Mouse (Mus musculus): ENCODE measurements around the gene Cbr3. TPM values are rescaled to one million over a fixed set of nuclear protein-coding genes. Genes with fewer than 3 reads are reported as not detected.

The Cbr3 gene
- polyA plus RNA-seq, 1 experiment from 2014 or later, result 2.2 TPM

DNA sequence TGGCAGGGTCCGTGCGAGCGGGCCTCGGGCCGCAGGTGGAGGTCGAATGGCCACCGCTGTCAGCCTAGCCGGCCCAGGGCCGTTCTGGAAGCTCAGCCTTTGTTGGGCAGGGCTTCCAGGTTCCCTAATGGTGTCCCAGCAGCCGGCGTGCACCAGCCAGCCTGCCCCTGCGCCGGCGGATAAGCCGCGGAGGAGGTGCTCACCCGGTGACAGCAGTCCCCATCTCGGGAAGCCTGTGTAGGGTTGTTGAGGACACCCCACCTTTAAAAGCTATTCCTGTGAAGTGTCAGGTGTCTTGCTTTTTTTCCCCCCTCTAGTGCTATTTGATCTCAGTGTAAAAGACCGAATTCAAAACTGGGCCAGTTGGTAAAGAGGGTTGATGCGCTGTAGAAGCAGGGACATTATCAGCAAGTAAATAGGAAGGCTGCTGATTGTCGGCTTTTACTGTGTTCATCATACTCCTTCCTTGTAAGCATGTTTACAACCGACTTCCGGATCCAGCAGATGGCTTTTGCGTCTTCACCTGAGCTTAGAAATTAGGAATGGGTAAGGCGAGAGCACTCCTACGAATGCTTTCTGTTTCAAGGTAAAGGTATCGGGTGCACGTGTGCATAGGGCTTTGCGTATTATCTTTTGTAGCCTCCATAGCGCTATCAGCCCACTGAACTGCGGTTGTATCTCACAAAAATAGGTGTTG is 29.3 kb downstream of the Cbr3 start:
- Histone ChIP-seq H3K4me1 (replicated peaks) (peaks cover 19% of the 10 kb centered on the region), H3K27ac (replicated peaks) (peak overlapping the region; percentile 85), H3K9me3 (no peaks in the 10 kb centered on the region), H3K9ac (peak overlapping the region; percentile 90), H3K4me3 (peak overlapping the region; percentile 78), H3K27me3 (peaks cover 3% of the 10 kb centered on the region; the same call in 1 of the 2 replicates), H3K36me3 (no peaks in the 10 kb centered on the region), H3K4me2 (peak overlapping the region; percentile 70)
- WGBS, result 9% methylated on average over 31 of the region's 31 CpGs
- ATAC-seq (ENCODE audit: low FRiP score, low read depth), result 0 out of 2 replicates have a peak, but pooled peaks have one; percentile 0

DNA sequence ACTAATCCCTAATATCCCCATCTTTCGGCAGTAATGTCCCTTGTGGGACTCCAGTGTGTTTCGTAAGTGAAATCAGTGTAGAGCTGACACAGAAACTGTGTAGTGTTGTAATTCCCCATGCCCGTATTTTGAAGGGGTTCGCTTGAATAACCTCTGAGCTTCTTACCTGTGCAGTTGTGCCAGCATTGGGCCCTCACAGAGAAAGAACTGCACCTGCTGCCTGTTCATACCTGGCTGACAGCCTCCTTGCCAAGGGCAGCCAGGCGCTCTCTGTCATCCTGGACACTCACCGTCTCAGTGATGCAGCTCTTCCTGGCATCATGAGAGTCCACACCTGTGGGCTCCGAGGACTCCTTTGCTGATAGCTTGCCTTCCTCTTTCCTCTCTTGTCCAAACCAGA is 30.0 kb downstream of the Cbr3 start:
- whole genome bisulfite sequencing, result 62% methylated on average over 7 of the region's 7 CpGs
- H3K27ac ChIP-seq (replicated peaks), result no peak overlapping the region

DNA sequence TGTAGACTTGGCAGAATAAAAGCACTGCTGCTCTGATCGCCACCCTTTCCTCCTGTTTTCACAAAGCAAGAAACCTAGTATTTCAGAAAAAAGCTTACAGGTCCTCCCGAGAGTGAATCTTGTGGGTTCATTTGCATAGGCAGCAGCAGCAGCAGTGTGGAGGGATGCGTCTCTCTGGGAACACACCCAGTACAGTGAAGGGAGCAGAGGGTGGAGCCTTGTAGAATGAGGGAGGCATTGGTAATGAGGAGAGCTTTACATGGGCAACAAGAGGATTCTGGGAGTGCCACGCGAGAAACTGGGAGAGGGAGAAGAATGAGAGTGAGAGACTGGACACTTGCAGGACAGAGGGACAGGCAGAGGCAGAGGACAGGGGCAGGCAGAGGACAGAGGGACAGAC is 31.4 kb downstream of the Cbr3 start:
- Histone ChIP-seq H3K27me3 (no peaks in the 10 kb centered on the region), H3K27ac (replicated peaks) (no peak overlapping the region), H3K4me1 (replicated peaks) (peaks cover 22% of the 10 kb centered on the region), H3K4me2 (no peak overlapping the region; the same call in 1 of the 2 replicates), H3K9me3 (no peaks in the 10 kb centered on the region), H3K9ac (no peak overlapping the region), H3K4me3 (no peak overlapping the region), H3K36me3 (no peaks in the 10 kb centered on the region)
- ATAC-seq (ENCODE audit: low FRiP score, low read depth), result no peak
- WGBS, result 25% methylated on average over 5 of the region's 5 CpGs

More for the DNA sequence above, 30.0 kb downstream of the Cbr3 start:
- H3K36me3 ChIP-seq, result no peaks in the 10 kb centered on the region
- H3K4me3 ChIP-seq, result peak overlapping the region; percentile 78
- H3K9ac ChIP-seq, result peak overlapping the region; percentile 90
- peaks cover 22% of the 10 kb centered on the region for H3K4me1 ChIP-seq (replicated peaks)
- H3K9me3 ChIP-seq, result no peaks in the 10 kb centered on the region
- H3K4me2 ChIP-seq, result peak overlapping the region; percentile 70
- no peak for ATAC-seq (ENCODE audit: low FRiP score, low read depth)
- 0 out of 2 replicates have a peak, but pooled peaks cover 2% of the 10 kb centered on the region for H3K27me3 ChIP-seq

DNA sequence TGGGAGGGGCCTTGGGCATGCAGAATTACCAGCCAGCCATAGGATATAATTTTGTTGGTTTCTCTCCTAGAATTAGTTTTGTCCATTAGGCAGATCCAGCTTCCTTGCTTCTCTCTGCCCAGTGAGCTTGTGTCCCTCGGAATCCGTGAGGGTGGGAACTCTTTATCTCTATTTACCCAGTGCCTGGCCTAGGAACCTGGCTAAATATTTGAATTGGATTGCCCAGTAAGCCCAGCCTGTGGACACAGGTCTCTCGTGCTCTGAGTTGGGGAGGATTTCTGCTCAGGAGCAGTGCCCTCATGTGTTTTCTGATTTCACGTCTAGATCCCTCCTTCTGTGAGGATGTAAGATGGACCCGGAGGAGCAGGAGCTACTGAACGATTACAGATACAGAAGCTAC is 32.8 kb downstream of the Cbr3 start:
- 89% methylated on average over 6 of the region's 6 CpGs for WGBS
- Histone ChIP-seq H3K4me3 (no peak overlapping the region), H3K9me3 (no peaks in the 10 kb centered on the region), H3K9ac (no peak overlapping the region), H3K27ac (replicated peaks) (no peak overlapping the region), H3K27me3 (no peaks in the 10 kb centered on the region), H3K4me2 (no peak overlapping the region), H3K36me3 (no peaks in the 10 kb centered on the region), H3K4me1 (replicated peaks) (peaks cover 22% of the 10 kb centered on the region)
- ATAC-seq (ENCODE audit: low FRiP score, low read depth), result no peak

DNA sequence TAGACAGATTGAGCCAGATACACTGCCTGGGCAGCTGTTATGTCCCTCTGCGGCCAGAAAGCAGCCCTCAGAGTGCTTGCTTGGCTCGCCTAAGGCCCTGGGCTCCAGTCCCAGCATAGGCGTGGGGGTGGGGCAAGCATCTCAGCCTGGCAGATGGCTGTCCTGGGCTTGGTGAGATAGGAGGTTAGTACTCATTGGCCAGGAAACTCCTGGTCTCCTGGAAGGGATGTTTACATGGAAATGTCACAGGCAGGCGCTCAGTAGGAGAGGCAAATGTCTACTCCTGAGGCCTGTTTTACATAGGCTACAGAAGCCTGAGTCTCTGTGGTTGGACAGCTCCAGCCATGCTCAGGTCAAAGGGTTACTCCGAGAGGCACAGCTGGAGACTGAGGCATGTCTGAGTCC is 34.3 kb downstream of the Cbr3 start:
- Histone ChIP-seq H3K27me3 (no peaks in the 10 kb centered on the region), H3K4me2 (no peak overlapping the region), H3K4me1 (replicated peaks) (peaks cover 24% of the 10 kb centered on the region), H3K9me3 (no peaks in the 10 kb centered on the region), H3K36me3 (no peaks in the 10 kb centered on the region), H3K9ac (no peak overlapping the region), H3K4me3 (no peak overlapping the region), H3K27ac (replicated peaks) (peak overlapping the region; percentile 27; the same call in 1 of the 2 replicates)
- WGBS, result 13% methylated on average over 5 of the region's 5 CpGs
- ATAC-seq (ENCODE audit: low FRiP score, low read depth), result peak; percentile 42

- Histone ChIP-seq H3K27ac (replicated peaks) (no peak overlapping the region), H3K4me1 (replicated peaks) (peaks cover 17% of the 10 kb centered on the region), H3K36me3 (peaks cover 12% of the 10 kb centered on the region), H3K4me2 (no peak overlapping the region), H3K27me3 (no peaks in the 10 kb centered on the region), H3K9me3 (no peaks in the 10 kb centered on the region), H3K9ac (no peak overlapping the region), H3K4me3 (no peak overlapping the region)
- no peak for ATAC-seq (ENCODE audit: low FRiP score, low read depth)
- WGBS, result 89% methylated on average over 5 of the region's 5 CpGs
These were observed 38.8 kb downstream of the Cbr3 start for GRCm38 (mm10) chr16:93721771-93722170.

GRCm38 (mm10) chr16:93722476-93722875 is 39.5 kb downstream of the Cbr3 start:
- Histone ChIP-seq H3K9ac (no peak overlapping the region), H3K27me3 (no peaks in the 10 kb centered on the region), H3K4me3 (no peak overlapping the region), H3K4me2 (no peak overlapping the region), H3K27ac (replicated peaks) (no peak overlapping the region), H3K9me3 (no peaks in the 10 kb centered on the region), H3K36me3 (peaks cover 12% of the 10 kb centered on the region), H3K4me1 (replicated peaks) (peaks cover 12% of the 10 kb centered on the region; the same call in 1 of the 2 replicates)
- no peak; the same call in 1 of the 2 replicates for ATAC-seq (ENCODE audit: low FRiP score, low read depth)
- 38% methylated on average over 2 of the region's 2 CpGs for WGBS

GRCm38 (mm10) chr16:93725417-93726144 is 42.6 kb downstream of the Cbr3 start:
- H3K4me2 ChIP-seq, result no peak overlapping the region
- 77% methylated on average over 8 of the region's 8 CpGs for WGBS
- H3K4me1 ChIP-seq (replicated peaks), result peaks cover 14% of the 10 kb centered on the region; the same call in 1 of the 2 replicates
- H3K9me3 ChIP-seq, result no peaks in the 10 kb centered on the region
- H3K27me3 ChIP-seq, result no peaks in the 10 kb centered on the region
- no peak for ATAC-seq (ENCODE audit: low FRiP score, low read depth)
- H3K9ac ChIP-seq, result no peak overlapping the region
- H3K4me3 ChIP-seq, result no peak overlapping the region
- no peak overlapping the region for H3K27ac ChIP-seq (replicated peaks)
- peaks cover 15% of the 10 kb centered on the region for H3K36me3 ChIP-seq

GRCm38 (mm10) chr16:93726186-93726585 is 43.2 kb downstream of the Cbr3 start:
- H3K27ac ChIP-seq (replicated peaks), result no peak overlapping the region
- no peak overlapping the region for H3K4me3 ChIP-seq
- no peaks in the 10 kb centered on the region for H3K27me3 ChIP-seq
- WGBS, result 92% methylated on average over 4 of the region's 4 CpGs
- no peak overlapping the region for H3K4me2 ChIP-seq
- no peak overlapping the region for H3K9ac ChIP-seq
- ATAC-seq (ENCODE audit: low FRiP score, low read depth), result no peak
- no peaks in the 10 kb centered on the region for H3K9me3 ChIP-seq
- peaks cover 15% of the 10 kb centered on the region for H3K36me3 ChIP-seq
- peaks cover 14% of the 10 kb centered on the region; the same call in 1 of the 2 replicates for H3K4me1 ChIP-seq (replicated peaks)

GRCm38 (mm10) chr16:93728676-93729075 is 45.7 kb downstream of the Cbr3 start:
- H3K9ac ChIP-seq, result no peak overlapping the region
- H3K4me1 ChIP-seq (replicated peaks), result peaks cover 5% of the 10 kb centered on the region; the same call in 1 of the 2 replicates
- H3K27ac ChIP-seq (replicated peaks), result no peak overlapping the region
- H3K27me3 ChIP-seq, result no peaks in the 10 kb centered on the region
- peaks cover 15% of the 10 kb centered on the region for H3K36me3 ChIP-seq
- 82% methylated on average over 9 of the region's 9 CpGs for WGBS
- ATAC-seq (ENCODE audit: low FRiP score, low read depth), result no peak
- H3K9me3 ChIP-seq, result no peaks in the 10 kb centered on the region
- H3K4me3 ChIP-seq, result no peak overlapping the region
- H3K4me2 ChIP-seq, result no peak overlapping the region

DNA sequence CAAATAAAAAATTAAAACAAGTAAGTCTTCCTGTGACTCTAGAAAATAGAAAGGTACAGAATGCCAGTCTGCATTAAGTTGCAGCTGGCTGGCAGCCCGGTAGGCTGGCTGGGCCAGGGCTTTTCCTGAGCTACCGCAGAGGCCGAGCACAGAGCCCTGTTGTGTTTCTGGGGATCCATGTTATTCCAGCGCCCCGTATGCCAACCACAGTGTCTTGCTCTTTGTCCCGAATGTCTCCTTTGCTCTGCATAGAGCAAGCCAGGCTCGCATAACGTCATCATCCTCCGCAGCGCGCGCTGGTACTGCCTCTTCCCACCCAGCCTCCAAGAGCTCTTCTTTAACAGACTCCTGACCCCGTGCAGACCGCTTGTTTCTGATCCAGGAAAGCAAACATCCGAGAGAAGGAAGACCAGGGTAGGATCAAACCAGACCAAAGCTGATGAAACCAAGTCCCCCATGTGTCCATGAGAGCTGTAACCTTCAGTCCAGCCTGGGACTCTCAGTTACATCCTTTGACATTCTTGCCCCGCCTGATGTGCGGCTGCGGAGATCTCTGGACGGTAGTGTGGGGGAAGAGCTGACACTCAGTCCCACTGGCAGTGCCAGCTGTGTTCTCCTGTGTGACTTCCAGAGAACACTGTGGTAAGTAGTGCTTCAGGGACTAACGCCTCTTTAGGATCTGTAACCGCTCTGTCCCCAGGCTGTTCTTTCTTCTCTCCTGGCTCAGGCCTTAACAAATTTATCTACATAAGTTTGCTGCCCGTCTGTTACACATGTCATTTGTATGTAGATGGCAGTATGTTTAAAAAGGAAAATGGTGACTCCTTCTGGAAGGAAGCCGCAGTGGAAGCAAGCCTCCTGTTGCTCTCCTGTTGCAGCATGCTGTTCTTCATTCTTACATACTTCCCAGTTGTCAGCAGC is 47.0 kb downstream of the Cbr3 start:
- Histone ChIP-seq H3K9ac (no peak overlapping the region), H3K27me3 (no peaks in the 10 kb centered on the region), H3K9me3 (no peaks in the 10 kb centered on the region), H3K4me1 (replicated peaks) (peaks cover 5% of the 10 kb centered on the region; the same call in 1 of the 2 replicates), H3K4me3 (no peak overlapping the region), H3K36me3 (peaks cover 17% of the 10 kb centered on the region), H3K27ac (replicated peaks) (no peak overlapping the region; the same call in 1 of the 2 replicates), H3K4me2 (no peak overlapping the region)
- no peak; the same call in 1 of the 2 replicates for ATAC-seq (ENCODE audit: low FRiP score, low read depth)
- 71% methylated on average over 23 of the region's 23 CpGs for whole genome bisulfite sequencing
